Mouse (Mus musculus) liver, embryonic 11.5 days (tissue): ENCODE results near the gene Itga2. TPM values are rescaled to one million over a fixed set of nuclear protein-coding genes. Genes with fewer than 3 reads are reported as not detected.

Experiments used
- ATAC-seq: fragments of 200-750 bp; cut with Nextera tagmentation; replicated peaks from 2 replicates; pipeline ENCODE4 v1.8.0; 2017; ENCODE audit warnings: moderate number of reproducible peaks, mild to moderate bottlenecking, moderate TSS enrichment, moderate library complexity; ENCODE audit not compliant: low FRiP score
- DNase-seq: peaks from one replicate; pipeline ENCODE4 v3.0.0-alpha.2; 2017; ENCODE audit warnings: low spot score
- H3K27ac ChIP-seq: fragments of 300-500 bp; sonication (generic); 2 replicates; pipeline ENCODE4 v1.5.1; 2014; ENCODE audit warnings: mild to moderate bottlenecking, low read depth, low read length, control low read depth
- H3K27me3 ChIP-seq: fragments of 300-500 bp; sonication (generic); replicated peaks from 2 replicates; pipeline ENCODE4 v1.6.1; 2014; ENCODE audit warnings: low read length, mixed read lengths; ENCODE audit not compliant: control insufficient read depth, insufficient read depth
- H3K36me3 ChIP-seq: fragments of 300-500 bp; sonication (generic); 2 replicates; pipeline ENCODE4 v1.6.1; 2014; ENCODE audit warnings: mild to moderate bottlenecking, low read length, moderate library complexity, mixed read lengths; ENCODE audit not compliant: control insufficient read depth, insufficient read depth
- H3K4me1 ChIP-seq: fragments of 300-500 bp; sonication (generic); replicated peaks from 2 replicates; pipeline ENCODE4 v1.6.1; 2014; ENCODE audit warnings: low read length, mixed read lengths; ENCODE audit not compliant: control insufficient read depth, insufficient read depth
- H3K4me2 ChIP-seq: fragments of 300-500 bp; sonication (generic); 2 replicates; pipeline ENCODE4 v1.6.1; 2014; ENCODE audit warnings: mild to moderate bottlenecking, control low read depth, moderate library complexity
- H3K4me3 ChIP-seq: fragments of 300-500 bp; sonication (generic); 2 replicates; pipeline ENCODE4 v1.5.1; 2014; ENCODE audit warnings: low read depth, low read length, control low read depth
- H3K9ac ChIP-seq: fragments of 300-500 bp; sonication (generic); 2 replicates; pipeline ENCODE4 v1.6.1; 2014; ENCODE audit warnings: low read depth, low read length, control low read depth
- H3K9me3 ChIP-seq: fragments of 300-500 bp; sonication (generic); 2 replicates; pipeline ENCODE4 v1.6.1; 2016; ENCODE audit warnings: low read length, inconsistent platforms, mixed read lengths; ENCODE audit not compliant: control insufficient read depth
- WGBS: fragments of 180-500 bp; shearing (Covaris S2); extraction: QIAGEN DNeasy Blood & Tissue Kit; methylation state at CpG from one replicate; pipeline ENCODE4 v1.1.7; 2014; 5-methylcytosine and 5-hydroxymethylcytosine counted together
- polyA plus RNA-seq: library from polyadenylated mRNA; unstranded; fragments of >200 nt; fragmentation: Nextera tagmentation; extraction: Ambion mirVana; gene quantifications from 2 replicates; pipeline ENCODE4 v1.2.1, GENCODE M21; 2014

The Itga2 gene
- polyA plus RNA-seq, 1 experiment from 2014 or later, result 1.3 TPM

DNA sequence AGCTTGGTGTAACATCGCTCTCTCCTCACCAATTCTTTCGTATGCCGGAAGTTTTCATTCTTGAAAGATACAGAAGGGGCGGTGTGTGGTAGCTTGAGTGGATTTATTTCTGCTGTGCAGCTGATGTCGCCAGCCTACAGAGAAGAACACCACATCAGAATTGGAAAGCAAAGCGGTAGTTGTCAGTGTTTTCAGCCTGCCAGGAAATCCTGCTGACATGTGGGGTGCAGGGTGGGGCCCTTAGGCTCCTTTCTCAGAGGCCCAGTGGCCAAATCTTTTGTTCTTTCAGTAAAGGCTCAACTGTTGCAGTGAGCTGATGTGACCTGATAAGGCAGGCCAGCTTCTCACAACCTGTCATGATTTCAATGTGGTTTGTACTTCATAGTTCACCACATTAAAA, 86.1 kb downstream of the Itga2 start:
- ATAC-seq (peak; percentile 51; the same call in 1 of the 2 replicates), DNase-seq (no peak)
- no peak overlapping the region for H3K4me2 ChIP-seq
- 66% methylated on average over 6 of the region's 6 CpGs for WGBS
- H3K27ac ChIP-seq, result no peak overlapping the region
- H3K4me3 ChIP-seq, result no peak overlapping the region
- no peaks in the 10 kb centered on the region for H3K9me3 ChIP-seq
- no peaks in the 10 kb centered on the region for H3K36me3 ChIP-seq
- H3K9ac ChIP-seq, result no peak overlapping the region
- no peaks in the 10 kb centered on the region for H3K27me3 ChIP-seq
- H3K4me1 ChIP-seq, result no peaks in the 10 kb centered on the region

GRCm38 (mm10) chr13:114843318-114843717, 88.6 kb downstream of the Itga2 start:
- no peak overlapping the region for H3K9ac ChIP-seq
- WGBS, result 0% methylated on average over 1 of the region's 1 CpGs

DNA sequence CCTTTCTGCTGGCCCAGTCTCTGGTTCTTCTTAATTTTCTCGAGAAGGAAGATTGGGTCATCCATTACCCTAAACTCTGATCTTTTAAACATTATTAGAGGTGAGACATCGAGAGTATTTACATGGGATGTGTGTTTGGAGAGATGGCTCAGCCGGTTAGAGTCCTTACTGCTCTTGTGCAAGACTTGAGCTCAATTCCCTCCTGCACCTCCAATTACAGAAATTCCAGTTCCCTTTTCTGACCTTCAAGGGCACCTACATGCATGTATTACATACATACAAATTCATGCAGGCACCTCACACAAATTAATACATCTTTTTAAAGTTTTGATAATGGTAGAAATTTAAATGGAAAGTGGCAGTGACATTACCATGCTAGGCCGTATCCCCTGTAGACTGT, 91.4 kb downstream of the Itga2 start:
- H3K27ac ChIP-seq, result no peak overlapping the region
- no peaks in the 10 kb centered on the region for H3K27me3 ChIP-seq
- H3K4me1 ChIP-seq, result no peaks in the 10 kb centered on the region
- no peaks in the 10 kb centered on the region for H3K36me3 ChIP-seq
- no peak overlapping the region for H3K9ac ChIP-seq
- DNase-seq (no peak), ATAC-seq (no peak)
- no peaks in the 10 kb centered on the region for H3K9me3 ChIP-seq
- no peak overlapping the region for H3K4me2 ChIP-seq
- no peak overlapping the region for H3K4me3 ChIP-seq
- 75% methylated on average over 4 of the region's 4 CpGs for WGBS

More at GRCm38 (mm10) chr13:114843318-114843717, 88.6 kb downstream of the Itga2 start:
- ATAC-seq (no peak), DNase-seq (no peak)
- H3K4me3 ChIP-seq, result no peak overlapping the region
- no peaks in the 10 kb centered on the region for H3K4me1 ChIP-seq
- no peaks in the 10 kb centered on the region for H3K36me3 ChIP-seq
- no peak overlapping the region for H3K4me2 ChIP-seq
- no peak overlapping the region for H3K27ac ChIP-seq
- H3K9me3 ChIP-seq, result no peaks in the 10 kb centered on the region
- H3K27me3 ChIP-seq, result no peaks in the 10 kb centered on the region

DNA sequence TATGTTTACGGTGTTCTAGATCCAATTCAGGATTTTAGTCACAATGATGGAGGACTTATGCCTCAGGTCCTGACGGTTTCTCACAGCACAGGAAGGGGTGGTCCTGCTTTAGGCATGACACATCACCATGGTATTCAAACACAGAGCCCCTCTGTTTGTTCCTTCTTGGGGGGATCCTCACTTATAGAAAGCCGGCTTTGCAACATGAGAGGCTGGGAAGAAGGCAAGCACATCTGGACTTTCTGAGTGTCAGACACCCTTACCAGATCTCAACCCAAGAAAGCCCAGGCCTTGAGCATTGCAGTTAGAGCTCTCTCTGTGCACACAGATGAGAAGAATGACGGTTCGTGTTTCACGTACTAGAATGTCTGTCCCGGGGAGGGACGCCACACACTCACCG, 92.8 kb downstream of the Itga2 start:
- H3K36me3 ChIP-seq, result no peaks in the 10 kb centered on the region
- H3K27me3 ChIP-seq, result no peaks in the 10 kb centered on the region
- H3K9me3 ChIP-seq, result no peaks in the 10 kb centered on the region
- WGBS, result 88% methylated on average over 9 of the region's 9 CpGs
- no peak overlapping the region for H3K9ac ChIP-seq
- no peaks in the 10 kb centered on the region for H3K4me1 ChIP-seq
- no peak overlapping the region for H3K4me2 ChIP-seq
- H3K4me3 ChIP-seq, result no peak overlapping the region
- DNase-seq (no peak), ATAC-seq (no peak)
- no peak overlapping the region for H3K27ac ChIP-seq

- no peaks in the 10 kb centered on the region for H3K36me3 ChIP-seq
- H3K4me1 ChIP-seq, result no peaks in the 10 kb centered on the region
- no peaks in the 10 kb centered on the region for H3K9me3 ChIP-seq
- no peak for DNase-seq
- WGBS, result 81% methylated on average over 5 of the region's 5 CpGs
- H3K4me3 ChIP-seq, result no peak overlapping the region
- H3K9ac ChIP-seq, result no peak overlapping the region
- no peaks in the 10 kb centered on the region for H3K27me3 ChIP-seq
- no peak overlapping the region for H3K27ac ChIP-seq
- no peak for ATAC-seq
- no peak overlapping the region for H3K4me2 ChIP-seq
Measured at GRCm38 (mm10) chr13:114838535-114838990, 93.3 kb downstream of the Itga2 start.

DNA sequence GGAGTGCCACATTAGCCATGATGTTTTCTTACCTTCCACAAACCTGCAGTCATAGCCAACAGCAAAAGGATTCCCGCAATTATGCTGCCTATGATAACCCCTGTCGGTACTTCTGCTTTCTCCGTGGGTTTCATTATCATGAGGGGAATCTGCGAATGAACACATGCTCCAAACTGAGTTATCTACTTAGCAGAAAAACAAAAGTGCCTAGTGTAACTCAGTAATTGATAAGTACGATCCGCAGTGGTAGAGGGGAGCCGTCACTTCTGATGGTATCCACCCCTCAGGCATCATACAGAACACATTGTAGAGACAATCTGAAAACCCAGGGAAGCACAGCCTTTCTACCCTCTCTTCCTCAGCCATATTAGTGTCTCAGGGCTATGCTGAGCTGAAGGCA, 94.8 kb downstream of the Itga2 start:
- DNase-seq (no peak), ATAC-seq (0 out of 2 replicates have a peak, but pooled peaks have one; percentile 35)
- Histone ChIP-seq H3K4me2 (no peak overlapping the region), H3K4me3 (no peak overlapping the region), H3K9me3 (no peaks in the 10 kb centered on the region), H3K27me3 (no peaks in the 10 kb centered on the region), H3K4me1 (no peaks in the 10 kb centered on the region), H3K36me3 (no peaks in the 10 kb centered on the region), H3K9ac (no peak overlapping the region), H3K27ac (no peak overlapping the region)
- WGBS, result 41% methylated on average over 7 of the region's 7 CpGs

DNA sequence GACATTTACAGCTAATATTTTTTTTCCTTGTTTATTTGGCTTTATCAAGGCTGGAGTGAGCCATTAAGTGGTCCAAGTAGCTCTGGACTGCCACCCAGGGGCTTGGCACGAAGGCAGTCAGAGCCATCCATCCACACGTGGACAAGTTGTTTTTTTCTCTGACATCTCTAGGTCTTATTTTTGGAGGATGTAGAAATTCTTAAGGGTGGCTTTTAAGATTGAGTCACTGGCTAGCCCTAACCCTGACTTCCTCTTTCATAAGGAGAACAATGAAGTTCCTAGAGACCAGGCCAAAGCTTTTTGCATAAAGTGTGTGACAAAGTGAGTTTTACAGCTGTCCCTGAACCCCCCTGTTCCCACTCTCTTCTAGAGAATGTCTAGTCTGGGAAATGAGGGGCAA, 97.3 kb downstream of the Itga2 start:
- Histone ChIP-seq H3K36me3 (no peaks in the 10 kb centered on the region; the same call in 1 of the 2 replicates), H3K27ac (no peak overlapping the region), H3K9me3 (no peaks in the 10 kb centered on the region), H3K4me3 (no peak overlapping the region), H3K9ac (no peak overlapping the region), H3K4me1 (no peaks in the 10 kb centered on the region), H3K27me3 (no peaks in the 10 kb centered on the region), H3K4me2 (no peak overlapping the region)
- DNase-seq, result no peak
- 29% methylated on average over 2 of the region's 2 CpGs for WGBS
- no peak for ATAC-seq

DNA sequence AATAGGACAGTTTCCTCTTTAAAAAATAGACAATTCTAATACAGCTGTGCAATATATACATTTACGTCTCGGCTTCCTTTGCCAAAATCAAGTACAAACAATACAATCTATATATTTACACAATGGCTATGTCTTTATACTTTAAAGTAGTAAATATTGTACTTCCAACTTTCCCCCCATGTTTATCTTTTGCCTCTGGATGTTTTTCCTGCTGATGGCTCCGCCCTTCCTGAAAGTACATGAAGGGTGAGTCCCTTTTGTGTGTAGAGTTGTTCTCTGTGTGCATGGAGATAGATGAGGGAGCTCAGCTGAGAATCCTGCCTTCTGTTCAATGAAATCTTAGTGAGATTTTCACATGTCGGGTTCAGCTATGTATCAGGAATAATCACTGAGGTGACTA, 98.5 kb downstream of the Itga2 start:
- Histone ChIP-seq H3K4me2 (no peak overlapping the region), H3K4me3 (no peak overlapping the region), H3K27ac (no peak overlapping the region), H3K27me3 (no peaks in the 10 kb centered on the region), H3K9ac (no peak overlapping the region), H3K9me3 (no peaks in the 10 kb centered on the region), H3K4me1 (no peaks in the 10 kb centered on the region), H3K36me3 (no peaks in the 10 kb centered on the region; the same call in 1 of the 2 replicates)
- DNase-seq (no peak), ATAC-seq (no peak)
- WGBS, result 81% methylated on average over 4 of the region's 4 CpGs

- no peak for DNase-seq
- 70% methylated on average over 5 of the region's 5 CpGs for WGBS
- Histone ChIP-seq H3K9ac (no peak overlapping the region), H3K27me3 (no peaks in the 10 kb centered on the region), H3K4me2 (no peak overlapping the region), H3K36me3 (no peaks in the 10 kb centered on the region; the same call in 1 of the 2 replicates), H3K4me1 (no peaks in the 10 kb centered on the region), H3K27ac (no peak overlapping the region), H3K9me3 (no peaks in the 10 kb centered on the region), H3K4me3 (no peak overlapping the region)
- no peak for ATAC-seq
Measured at GRCm38 (mm10) chr13:114832761-114833160, 99.1 kb downstream of the Itga2 start.
